Mouse (Mus musculus) c-Kit-positive CD71-positive TER-119-negative erythroid progenitor cells, embryonic 14.5 days (primary cell): ENCODE data around the gene Vegfb.

Source experiments
- DNase-seq: peaks from one replicate; pipeline ENCODE4 v3.0.0-alpha.2; 2013; ENCODE audit warnings: low read depth

The Vegfb gene

GRCm38 (mm10) chr19:6972247-6972917 lies 15.1 kb downstream of the Vegfb start:
- DNase-seq, result no peak

GRCm38 (mm10) chr19:6971644-6972043 lies 15.8 kb downstream of the Vegfb start:
- DNase-seq, result no peak

GRCm38 (mm10) chr19:6970460-6971085 lies 16.9 kb downstream of the Vegfb start:
- no peak for DNase-seq

- no peak for DNase-seq
Measured at GRCm38 (mm10) chr19:6969665-6970381, 17.6 kb downstream of the Vegfb start.

- DNase-seq, result no peak
Measured at GRCm38 (mm10) chr19:6969291-6969664, 18.2 kb downstream of the Vegfb start.

GRCm38 (mm10) chr19:6968491-6969271 lies 18.8 kb downstream of the Vegfb start:
- no peak for DNase-seq

GRCm38 (mm10) chr19:6956461-6956860 lies 31.0 kb downstream of the Vegfb start:
- DNase-seq, result no peak

GRCm38 (mm10) chr19:6955424-6955823 lies 32.0 kb downstream of the Vegfb start:
- no peak for DNase-seq

- no peak for DNase-seq
Measured at GRCm38 (mm10) chr19:6954046-6954445, 33.4 kb downstream of the Vegfb start.

- no peak for DNase-seq
Measured at GRCm38 (mm10) chr19:6952712-6953037, 34.8 kb downstream of the Vegfb start.

- DNase-seq, result no peak
Measured at GRCm38 (mm10) chr19:6951994-6952711, 35.3 kb downstream of the Vegfb start.

- DNase-seq, result peak; percentile 79
Measured at GRCm38 (mm10) chr19:6951381-6951968, 36.0 kb downstream of the Vegfb start.

- DNase-seq, result no peak
Measured at GRCm38 (mm10) chr19:6950613-6951153, 36.8 kb downstream of the Vegfb start.

- DNase-seq, result no peak
Measured at GRCm38 (mm10) chr19:6949951-6950350, 37.5 kb downstream of the Vegfb start.

GRCm38 (mm10) chr19:6949532-6949931 lies 37.9 kb downstream of the Vegfb start:
- no peak for DNase-seq

GRCm38 (mm10) chr19:6948186-6948585 lies 39.3 kb downstream of the Vegfb start:
- DNase-seq, result no peak

GRCm38 (mm10) chr19:6947742-6948141 lies 39.7 kb downstream of the Vegfb start:
- no peak for DNase-seq

- DNase-seq, result no peak
Measured at GRCm38 (mm10) chr19:6943709-6944108, 43.7 kb downstream of the Vegfb start.

GRCm38 (mm10) chr19:6942764-6943163 lies 44.7 kb downstream of the Vegfb start:
- no peak for DNase-seq

GRCm38 (mm10) chr19:6942249-6942691 lies 45.2 kb downstream of the Vegfb start, which contains the start of gene Gpr137:
Gene Gpr137 (minus strand): TSS chr19:6942480.
- peak; percentile 89 for DNase-seq
